Comparison of ENCODE assay signal across 34 mouse cellular contexts in genomic region chr3:141637900-141638299, GRCm38 (mm10).
"Had no signal": no experiment of that assay in that cellular context is flagged by ENCODE, and none has a peak within 500 bp of the region (broad histone marks: within the 10 kb centered on the region; RNA-seq: fewer than 3 reads in every experiment).

No protein-coding gene starts in this region.

- H3K4me1 ChIP-seq: heart, embryonic 15.5 days; hindbrain, embryonic 10.5 days; hindbrain, embryonic 15.5 days; intestine, embryonic 15.5 days; kidney, embryonic 15.5 days had no signal

- DNase-seq: heart, postnatal 10 days; heart, postnatal 14 days; heart, postnatal 36 days; heart, postnatal 4 days; kidney, adult 11 months; kidney, adult 18-20 months; kidney, adult 2 months; kidney, adult 8-10 months; kidney, adult 9 months; kidney, postnatal 10 days; kidney, postnatal 14 days; kidney, postnatal 25 days; kidney, postnatal 36 days; kidney, postnatal 4 days; layer of hippocampus, adult 9-11 months; layer of hippocampus, postnatal 36 days had no signal

- H3K27ac ChIP-seq: heart, embryonic 10.5 days; heart, embryonic 13.5 days; heart, embryonic 15.5 days; hindbrain, embryonic 10.5 days; hindbrain, embryonic 12.5 days; hindbrain, embryonic 13.5 days; hindbrain, embryonic 14.5 days; hindbrain, embryonic 15.5 days; hindbrain, postnatal 0 days; intestine, embryonic 15.5 days; kidney, embryonic 15.5 days; kidney, postnatal 0 days; layer of hippocampus, adult 2 months had no signal

- H3K4me3 ChIP-seq: heart, embryonic 10.5 days; heart, embryonic 12.5 days; heart, embryonic 13.5 days; heart, embryonic 15.5 days; hindbrain, embryonic 10.5 days; hindbrain, embryonic 12.5 days; hindbrain, embryonic 13.5 days; hindbrain, embryonic 15.5 days; intestine, embryonic 15.5 days; kidney, embryonic 15.5 days; layer of hippocampus, adult 2 months had no signal

- ATAC-seq: hindbrain, embryonic 16.5 days; hindbrain, postnatal 0 days; inflammation-experienced regulatory T-cells, adult 6 months; intestine, embryonic 15.5 days; intestine, embryonic 16.5 days; intestine, postnatal 0 days had no signal

- H3K9me3 ChIP-seq: heart, embryonic 10.5 days; heart, embryonic 12.5 days; heart, embryonic 13.5 days; heart, embryonic 15.5 days; hindbrain, embryonic 10.5 days; hindbrain, embryonic 12.5 days; hindbrain, embryonic 13.5 days; hindbrain, embryonic 15.5 days; intestine, embryonic 15.5 days; kidney, embryonic 15.5 days had no signal

- H3K27me3 ChIP-seq: heart, embryonic 12.5 days; heart, embryonic 13.5 days; heart, embryonic 15.5 days; hindbrain, embryonic 12.5 days; hindbrain, embryonic 13.5 days; hindbrain, embryonic 15.5 days; intestine, embryonic 15.5 days; kidney, embryonic 15.5 days had no signal

- H3K9ac ChIP-seq: heart, embryonic 12.5 days; heart, embryonic 13.5 days; heart, embryonic 15.5 days; hindbrain, embryonic 12.5 days; hindbrain, embryonic 13.5 days; hindbrain, embryonic 14.5 days; hindbrain, embryonic 15.5 days; intestine, embryonic 15.5 days; kidney, embryonic 15.5 days had no signal

- H3K36me3 ChIP-seq: heart, embryonic 10.5 days; heart, embryonic 12.5 days; heart, embryonic 13.5 days; heart, embryonic 15.5 days; hindbrain, embryonic 10.5 days; hindbrain, embryonic 12.5 days; hindbrain, embryonic 13.5 days; hindbrain, embryonic 15.5 days; intestine, embryonic 15.5 days; kidney, embryonic 15.5 days had no signal
